9 mouse cellular contexts compared by ENCODE assay signal in genomic region chr11:36264776-36265466, GRCm38 (mm10).
A peak's percentile ranks its signal among the peaks of the same experiment; 100 is the strongest.
DNase-seq lines count a peak whose midpoint lies in the region; ATAC-seq and TF ChIP-seq lines count a peak whose summit lies in the region.
"Had no signal": no experiment of that assay in that cellular context is flagged by ENCODE, and none has a peak within 500 bp of the region (broad histone marks: within the 10 kb centered on the region; RNA-seq: fewer than 3 reads in every experiment).

No protein-coding gene starts in this region.

- TF ChIP-seq CTCF in lung, embryonic 14.5 days (IDR thresholded peaks at IDR 0.05; ENCODE audit: low read depth): no peak
- TF ChIP-seq CTCF in cerebellum, adult 2 months (IDR thresholded peaks at IDR 0.05; ENCODE audit: borderline replicate concordance, insufficient read depth, low read depth, low read length): no peak
- TF ChIP-seq CTCF in thymus, adult 2 months (IDR thresholded peaks at IDR 0.05; ENCODE audit: borderline replicate concordance, control insufficient read depth, extremely low read depth, insufficient read depth, low read length, poor library complexity): no peak

- H3K9ac ChIP-seq in lung, embryonic 14.5 days: no peak overlapping the region
- no peak overlapping the region for H3K9ac ChIP-seq in neural tube, embryonic 13.5 days
- H3K9ac ChIP-seq: heart, embryonic 13.5 days had no signal

- H3K4me2 ChIP-seq in lung, embryonic 14.5 days: no peak overlapping the region
- peak overlapping the region; percentile 28 for H3K4me2 ChIP-seq in neural tube, embryonic 13.5 days
- H3K4me2 ChIP-seq: heart, embryonic 13.5 days had no signal

- no peaks in the 10 kb centered on the region for H3K27me3 ChIP-seq in lung, embryonic 14.5 days (ENCODE audit: insufficient read depth, low read length)
- no peaks in the 10 kb centered on the region for H3K27me3 ChIP-seq in cerebellum, adult 2 months (ENCODE audit: control insufficient read depth, insufficient read depth, low read length)
- H3K27me3 ChIP-seq in neural tube, embryonic 13.5 days: no peaks in the 10 kb centered on the region
- H3K27me3 ChIP-seq in thymus, adult 2 months (ENCODE audit: control insufficient read depth, insufficient read depth, low read length): no peaks in the 10 kb centered on the region
- H3K27me3 ChIP-seq: heart, embryonic 13.5 days had no signal

- H3K36me3 ChIP-seq in lung, embryonic 14.5 days (ENCODE audit: insufficient read depth): no peaks in the 10 kb centered on the region
- no peaks in the 10 kb centered on the region for H3K36me3 ChIP-seq in neural tube, embryonic 13.5 days
- H3K36me3 ChIP-seq in thymus, adult 2 months (ENCODE audit: control insufficient read depth, insufficient read depth, low read length): no peaks in the 10 kb centered on the region
- H3K36me3 ChIP-seq: heart, embryonic 13.5 days had no signal

- H3K9me3 ChIP-seq in lung, embryonic 14.5 days (ENCODE audit: low read depth, low read length): no peaks in the 10 kb centered on the region
- no peaks in the 10 kb centered on the region for H3K9me3 ChIP-seq in neural tube, embryonic 13.5 days
- H3K9me3 ChIP-seq: heart, embryonic 13.5 days had no signal

- no peak for ATAC-seq in lung, embryonic 14.5 days (ENCODE audit: insufficient read depth)
- ATAC-seq in neural tube, embryonic 13.5 days (ENCODE audit: low read depth): 0 out of 2 replicates have a peak, but pooled peaks have one; percentile 42
- ATAC-seq in inflammation-experienced regulatory T-cells, adult 6 months: no peak

- H3K27ac ChIP-seq in lung, embryonic 14.5 days (ENCODE audit: low read depth): no peak overlapping the region
- H3K27ac ChIP-seq in cerebellum, adult 2 months (ENCODE audit: insufficient read depth, low read length): no peak overlapping the region
- peak overlapping the region; percentile 61 for H3K27ac ChIP-seq in neural tube, embryonic 13.5 days (replicated peaks)
- H3K27ac ChIP-seq in thymus, adult 2 months (ENCODE audit: control insufficient read depth, insufficient read depth, low read length): no peak overlapping the region
- H3K27ac ChIP-seq: heart, embryonic 13.5 days had no signal

- H3K4me3 ChIP-seq in lung, embryonic 14.5 days (ENCODE audit: low read depth, low read length): no peak overlapping the region
- peak overlapping the region; percentile 3 for H3K4me3 ChIP-seq in cerebellum, adult 2 months (replicated peaks; ENCODE audit: insufficient read depth, low read depth, low read length)
- no peak overlapping the region for H3K4me3 ChIP-seq in neural tube, embryonic 13.5 days
- H3K4me3 ChIP-seq in thymus, adult 2 months (ENCODE audit: control insufficient read depth, insufficient read depth, low read length): no peak overlapping the region
- H3K4me3 ChIP-seq: heart, embryonic 13.5 days had no signal

- no peak for TF ChIP-seq POLR2A in cerebellum, adult 2 months (IDR thresholded peaks at IDR 0.05; ENCODE audit: borderline replicate concordance, insufficient read depth, low read length)
- no peak for TF ChIP-seq POLR2A in thymus, adult 2 months (IDR thresholded peaks at IDR 0.05; ENCODE audit: control insufficient read depth, extremely low read depth, insufficient read depth, low read length, poor library complexity)

- 79% methylated on average over 17 of the region's 17 CpGs for WGBS in lung, embryonic 14.5 days
- WGBS in cerebellum, adult 2 months: 45% methylated on average over 17 of the region's 17 CpGs
- WGBS in neural tube, embryonic 13.5 days: 39% methylated on average over 17 of the region's 17 CpGs
- 93% methylated on average over 17 of the region's 17 CpGs for WGBS in thymus, adult 2 months

- DNase-seq in lung, embryonic 14.5 days: peak; percentile 54
- no peak for DNase-seq in lung, postnatal 25 days (ENCODE audit: low spot score)
- peak; percentile 31 to 50 for DNase-seq in cerebellum, adult 2 months
- peak; percentile 24 for DNase-seq in kidney, adult 9 months
- DNase-seq in thymus, adult 2 months: no peak
- no peak for DNase-seq in gastrocnemius, postnatal 4 days (ENCODE audit: low spot score in 2 of 2)

- no peaks in the 10 kb centered on the region for H3K4me1 ChIP-seq in lung, embryonic 14.5 days (ENCODE audit: insufficient read depth)
- no peaks in the 10 kb centered on the region for H3K4me1 ChIP-seq in cerebellum, adult 2 months (ENCODE audit: control insufficient read depth, insufficient read depth, low read length)
- peaks cover 31% of the 10 kb centered on the region for H3K4me1 ChIP-seq in neural tube, embryonic 13.5 days (replicated peaks)
- no peaks in the 10 kb centered on the region for H3K4me1 ChIP-seq in thymus, adult 2 months (replicated peaks; ENCODE audit: control insufficient read depth, insufficient read depth, low read length)

Comparison
In these comparisons a context has a peak if more than half of its experiments do, and no peak if none do; other contexts are left out.
1. DNase-seq: peak in lung, embryonic 14.5 days (single experiment), cerebellum, adult 2 months (2 of 2) and kidney, adult 9 months (single experiment); none in lung, postnatal 25 days (single experiment), thymus, adult 2 months (single experiment) and gastrocnemius, postnatal 4 days (0 of 2).